Mouse (Mus musculus) hindlimb bud, embryonic 11.5 days (tissue): ENCODE data around the gene Smndc1.

ENCODE experiments used
- DNase-seq: peaks from one replicate; pipeline ENCODE4 v3.0.0-alpha.2; 2012; ENCODE audit warnings: low read depth, low spot score; ENCODE audit errors: extremely low spot score

Gene Smndc1

DNA sequence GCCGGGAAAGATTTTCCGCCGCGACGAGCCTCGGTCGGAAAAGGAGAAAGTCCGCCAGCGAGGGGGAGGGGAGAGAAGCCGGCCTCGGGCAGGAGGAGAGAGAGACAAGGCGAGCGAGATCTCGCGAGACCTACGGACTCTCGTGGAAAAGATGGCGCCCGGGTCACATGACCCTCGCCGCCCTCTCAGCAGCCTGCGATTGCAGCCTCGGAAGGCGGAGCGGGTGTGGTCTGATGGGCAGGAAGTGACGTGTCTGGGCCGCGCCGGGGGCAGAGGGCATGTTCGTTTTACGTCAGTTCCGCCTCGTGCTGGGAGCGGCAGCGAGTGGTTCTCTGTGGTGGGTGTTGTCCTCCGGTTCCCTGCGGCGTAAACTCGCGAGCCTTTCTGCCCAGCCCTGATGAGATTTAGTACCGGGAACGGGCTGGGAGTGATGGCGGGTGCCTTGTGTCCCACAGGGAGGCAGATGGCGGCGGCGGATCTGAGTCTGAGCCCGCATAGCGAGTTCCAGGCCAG, at the start of gene Smndc1:
Smndc1 (minus strand) TSS at position 84 of the 513 bp plus-strand sequence.
- peak; percentile 96 for DNase-seq

GRCm38 (mm10) chr19:53439340-53439739, 49.0 kb upstream of the Smndc1 start:
- no peak for DNase-seq

GRCm38 (mm10) chr19:53437991-53438390, 47.6 kb upstream of the Smndc1 start:
- DNase-seq: no peak

DNA sequence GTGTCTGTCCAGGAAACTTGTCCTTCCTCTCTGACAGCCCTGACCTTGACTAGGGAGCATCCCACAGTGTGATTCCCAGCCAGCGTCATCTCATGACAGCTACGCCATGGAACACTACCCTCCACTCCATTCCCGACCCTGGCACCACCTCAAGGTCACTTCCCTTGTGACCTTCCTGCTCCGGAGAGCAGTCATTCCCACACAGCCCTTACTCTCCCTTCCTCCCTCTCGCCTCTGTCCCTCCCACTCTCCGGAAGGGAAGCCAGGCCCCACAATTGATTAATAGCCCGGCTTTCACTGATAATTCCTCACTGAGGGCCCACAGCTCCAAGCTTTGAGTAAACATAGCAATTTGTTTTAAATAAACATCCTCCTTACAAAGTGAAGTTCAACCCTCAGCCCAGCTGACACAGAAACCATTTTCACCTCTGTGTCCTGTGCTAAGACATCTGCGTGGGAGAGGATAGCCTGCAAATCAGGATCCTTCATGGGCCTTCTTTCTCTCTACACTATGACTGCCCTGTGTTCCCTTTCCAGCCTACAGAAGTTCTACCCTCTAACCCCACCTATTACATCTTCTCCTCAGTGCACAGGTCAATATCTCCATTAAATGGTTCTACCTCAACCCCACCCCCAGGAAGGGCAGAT, 47.1 kb upstream of the Smndc1 start:
- no peak for DNase-seq

GRCm38 (mm10) chr19:53433949-53434689, 43.7 kb upstream of the Smndc1 start:
- no peak for DNase-seq

GRCm38 (mm10) chr19:53431003-53431402, 40.6 kb upstream of the Smndc1 start:
- DNase-seq: no peak

- no peak for DNase-seq
Measured at GRCm38 (mm10) chr19:53430356-53430755, 40.0 kb upstream of the Smndc1 start.

- DNase-seq: no peak
Measured at GRCm38 (mm10) chr19:53427817-53428216, 37.4 kb upstream of the Smndc1 start.

- DNase-seq: no peak
Measured at GRCm38 (mm10) chr19:53427346-53427745, 37.0 kb upstream of the Smndc1 start.

DNA sequence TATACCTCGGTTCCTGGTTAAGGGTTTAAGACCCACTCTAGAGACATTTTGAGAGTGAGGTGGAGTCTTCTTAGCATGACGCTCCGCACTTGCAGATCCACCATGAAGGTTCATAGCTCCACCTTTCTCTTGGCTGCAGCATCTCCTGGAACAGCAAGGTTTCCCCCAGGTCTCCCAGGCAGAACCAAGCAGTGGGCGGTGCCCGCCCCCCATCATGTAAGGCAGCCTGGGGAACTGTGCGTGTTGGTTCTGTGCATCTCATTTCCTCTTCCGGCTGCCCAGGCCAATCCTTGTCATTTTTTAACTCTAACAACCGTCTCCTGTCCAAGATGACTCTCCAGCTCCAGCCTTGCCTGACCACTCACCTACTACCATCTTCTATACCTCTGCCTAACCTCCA, 35.4 kb upstream of the Smndc1 start:
- no peak for DNase-seq

DNA sequence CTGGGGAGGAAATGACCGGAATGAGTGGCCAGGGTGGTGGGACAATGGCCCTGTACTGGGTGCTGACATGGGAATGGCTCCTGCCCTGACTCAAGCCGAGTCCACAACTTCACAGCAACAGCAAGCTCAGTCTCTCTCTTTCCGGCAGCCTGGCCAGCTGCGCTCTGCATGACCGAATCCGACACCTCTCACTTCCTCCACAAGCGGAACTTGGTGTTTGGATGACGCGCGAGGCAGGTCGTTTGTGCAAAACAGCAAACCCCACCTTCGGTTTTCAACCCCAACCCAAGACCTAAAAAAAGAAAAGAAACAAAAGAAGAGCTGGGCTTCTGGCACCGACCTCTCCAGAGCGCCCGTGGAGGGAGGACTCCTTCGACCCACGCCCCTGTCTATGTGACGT, 34.3 kb upstream of the Smndc1 start:
- DNase-seq: no peak

- DNase-seq: no peak
Measured at GRCm38 (mm10) chr19:53423816-53424465, 33.6 kb upstream of the Smndc1 start.

- DNase-seq: no peak
Measured at GRCm38 (mm10) chr19:53423341-53423753, 33.0 kb upstream of the Smndc1 start.

GRCm38 (mm10) chr19:53422358-53423308, 32.3 kb upstream of the Smndc1 start:
- no peak for DNase-seq

- DNase-seq: no peak
Measured at GRCm38 (mm10) chr19:53421583-53422188, 31.3 kb upstream of the Smndc1 start.

- DNase-seq: peak; percentile 61
Measured at GRCm38 (mm10) chr19:53420924-53421582, 30.7 kb upstream of the Smndc1 start.

GRCm38 (mm10) chr19:53419834-53420233, 29.5 kb upstream of the Smndc1 start:
- DNase-seq: peak; percentile 42

- DNase-seq: no peak
Measured at GRCm38 (mm10) chr19:53415198-53415597, 24.8 kb upstream of the Smndc1 start.

GRCm38 (mm10) chr19:53414650-53415049, 24.3 kb upstream of the Smndc1 start:
- DNase-seq: no peak
